In genomic region chr11:26236540-26236939, GRCm38 (mm10) we compare ENCODE assay signal across 18 mouse cellular contexts. TPM values are rescaled to one million over a fixed set of nuclear protein-coding genes. Genes with fewer than 3 reads are reported as not detected.
"Had no signal": no experiment of that assay in that cellular context is flagged by ENCODE, and none has a peak within 500 bp of the region (broad histone marks: within the 10 kb centered on the region; RNA-seq: fewer than 3 reads in every experiment).

No protein-coding gene starts in this region.

- H3K36me3 ChIP-seq: liver, embryonic 15.5 days; lung, embryonic 15.5 days; midbrain, embryonic 13.5 days; midbrain, embryonic 15.5 days; neural tube, embryonic 12.5 days had no signal

- H3K4me1 ChIP-seq: liver, embryonic 15.5 days; lung, embryonic 15.5 days; megakaryocyte, embryonic 14.5 days; midbrain, embryonic 13.5 days; midbrain, embryonic 15.5 days; neural tube, embryonic 12.5 days had no signal

- H3K27ac ChIP-seq: liver, embryonic 15.5 days; lung, embryonic 15.5 days; macrophage; midbrain, embryonic 13.5 days; midbrain, embryonic 15.5 days; neural tube, embryonic 12.5 days had no signal

- ATAC-seq: liver, postnatal 0 days; lung, postnatal 0 days; midbrain, embryonic 13.5 days; midbrain, embryonic 15.5 days had no signal

- H3K4me2 ChIP-seq: liver, embryonic 15.5 days; lung, embryonic 15.5 days; midbrain, embryonic 11.5 days; midbrain, embryonic 13.5 days; midbrain, embryonic 15.5 days; neural tube, embryonic 12.5 days had no signal

- H3K27me3 ChIP-seq: liver, embryonic 15.5 days; lung, embryonic 15.5 days; megakaryocyte, embryonic 14.5 days; midbrain, embryonic 13.5 days; midbrain, embryonic 15.5 days; neural tube, embryonic 12.5 days had no signal

- H3K9me3 ChIP-seq: liver, embryonic 15.5 days; lung, embryonic 15.5 days; megakaryocyte, embryonic 14.5 days; midbrain, embryonic 13.5 days; midbrain, embryonic 15.5 days; neural tube, embryonic 12.5 days had no signal

- H3K9ac ChIP-seq: liver, embryonic 15.5 days; liver, postnatal 0 days; lung, embryonic 15.5 days; midbrain, embryonic 13.5 days; midbrain, embryonic 15.5 days; neural tube, embryonic 12.5 days had no signal

- H3K4me3 ChIP-seq: liver, embryonic 15.5 days; lung, embryonic 15.5 days; megakaryocyte, embryonic 14.5 days; midbrain, embryonic 13.5 days; midbrain, embryonic 15.5 days; neural tube, embryonic 12.5 days had no signal

- DNase-seq: liver, postnatal 0 days; lung, adult 2 months; lung, postnatal 14 days; lung, postnatal 36 days; right cerebral cortex, postnatal 14 days; thymus, adult 2 months; thymus, postnatal 14 days; thymus, postnatal 36 days had no signal

RNA-seq across cellular contexts. Expression of gene 5730522E02Rik, which starts 26.0 kb away (rescaled TPM):
- total RNA-seq: monocyte, adult 5-6 weeks had no signal
- polyA plus RNA-seq: macrophage had no signal
